Mouse (Mus musculus) bone marrow, adult 2 months (tissue): Measurements from ENCODE around the gene Klc4.

Experiments used
- CTCF ChIP-seq: fragments of 200-500 bp; IDR thresholded peaks from 2 replicates; pipeline ENCODE4 v1.5.1; 2011; ENCODE audit warnings: low read length, control low read depth; ENCODE audit not compliant: control insufficient read depth, insufficient read depth
- POLR2A ChIP-seq: fragments of 200-500 bp; IDR thresholded peaks from 2 replicates; pipeline ENCODE4 v1.6.1; 2011; ENCODE audit warnings: low read depth, mild to moderate bottlenecking, control low read depth, low read length, borderline replicate concordance; ENCODE audit not compliant: control insufficient read depth

- TF ChIP-seq CTCF (no peak), POLR2A (no peak)
These were observed 56.0 kb downstream of the Klc4 start for GRCm38 (mm10) chr17:46589635-46590314.
